Mouse (Mus musculus) lung, embryonic 14.5 days (tissue): ENCODE measurements around the gene Spats2. TPM values are rescaled to one million over a fixed set of nuclear protein-coding genes. Genes with fewer than 3 reads are reported as not detected.

Experiments used
- ATAC-seq: fragments of 200-750 bp; cut with Nextera tagmentation; 2 replicates; pipeline ENCODE4 v1.8.0; 2017; ENCODE audit warnings: mild to moderate bottlenecking, moderate TSS enrichment, moderate library complexity; ENCODE audit not compliant: insufficient read depth
- DNase-seq: peaks from one replicate; pipeline ENCODE4 v3.0.0-alpha.2; 2015
- H3K27ac ChIP-seq: fragments of 300-500 bp; sonication (generic); 2 replicates; pipeline ENCODE4 v1.5.1; 2014; ENCODE audit warnings: low read depth, mild to moderate bottlenecking, moderate library complexity
- H3K27me3 ChIP-seq: fragments of 300-500 bp; sonication (generic); 2 replicates; pipeline ENCODE4 v1.6.1; 2014; ENCODE audit warnings: low read length, control low read depth; ENCODE audit not compliant: insufficient read depth
- H3K36me3 ChIP-seq: fragments of 300-500 bp; sonication (generic); 2 replicates; pipeline ENCODE4 v1.6.1; 2014; ENCODE audit warnings: control low read depth; ENCODE audit not compliant: insufficient read depth
- H3K4me1 ChIP-seq: fragments of 300-500 bp; sonication (generic); 2 replicates; pipeline ENCODE4 v1.6.1; 2014; ENCODE audit warnings: antibody characterized with exemption, control low read depth; ENCODE audit not compliant: insufficient read depth
- H3K4me2 ChIP-seq: fragments of 300-500 bp; sonication (generic); 2 replicates; pipeline ENCODE4 v1.6.1; 2014; ENCODE audit warnings: mild to moderate bottlenecking
- H3K4me3 ChIP-seq: fragments of 300-500 bp; sonication (generic); 2 replicates; pipeline ENCODE4 v1.5.1; 2014; ENCODE audit warnings: low read depth, low read length
- H3K9ac ChIP-seq: fragments of 300-500 bp; sonication (generic); 2 replicates; pipeline ENCODE4 v1.6.1; 2014
- H3K9me3 ChIP-seq: fragments of 300-500 bp; sonication (generic); 2 replicates; pipeline ENCODE4 v1.6.1; 2016; ENCODE audit warnings: low read depth, low read length, control low read depth
- CTCF ChIP-seq: IDR thresholded peaks from 2 replicates; pipeline ENCODE4 v1.5.1; 2016; ENCODE audit warnings: antibody characterized with exemption, low read depth
- WGBS: fragments of 180-500 bp; shearing (Covaris S2); extraction: QIAGEN DNeasy Blood & Tissue Kit; methylation state at CpG from one replicate; pipeline ENCODE4 v1.1.7; 2014; 5-methylcytosine and 5-hydroxymethylcytosine counted together
- polyA plus RNA-seq: library from polyadenylated mRNA; unstranded; fragments of >200 nt; fragmentation: Nextera tagmentation; extraction: Ambion mirVana; gene quantifications from 2 replicates; pipeline ENCODE4 v1.2.1, GENCODE M21; 2014

Gene Spats2
- polyA plus RNA-seq, 1 experiment from 2014 or later = 39.7 TPM

DNA sequence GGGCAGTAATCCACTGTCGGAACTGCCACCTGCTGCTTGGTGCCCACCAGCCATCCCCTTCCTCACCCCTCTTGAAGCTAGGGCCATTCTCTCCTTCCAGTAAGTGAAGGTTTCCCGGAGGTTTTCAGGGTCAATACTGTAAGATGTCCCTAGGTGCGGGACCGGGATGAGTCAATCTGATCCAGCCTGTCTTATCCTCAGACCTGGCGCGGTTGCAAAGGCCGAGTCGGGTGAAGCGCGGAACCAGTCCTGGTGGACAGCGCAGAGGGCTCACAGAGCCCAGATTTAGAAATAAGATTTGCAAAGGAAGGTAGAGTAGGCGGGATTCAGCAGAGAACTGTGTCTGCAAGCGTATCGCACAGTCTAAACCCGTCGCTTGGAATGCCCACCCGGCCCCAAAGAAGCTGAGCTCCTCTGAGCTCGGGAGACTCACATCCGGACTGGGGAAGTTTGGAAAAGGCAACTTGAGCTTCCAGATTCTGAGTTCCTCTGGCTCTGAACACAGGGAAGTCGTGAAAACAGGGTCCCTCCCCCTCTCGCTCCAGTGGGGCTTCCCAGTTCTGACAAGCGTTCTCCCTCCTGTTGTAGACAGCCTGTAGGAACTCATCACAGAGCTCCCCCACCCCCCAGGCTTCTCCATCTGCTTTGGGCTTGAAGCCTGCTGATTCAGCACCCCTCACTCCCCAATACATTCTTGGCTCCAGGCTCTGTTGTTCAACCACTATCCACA, 99.5 kb downstream of the Spats2 start:
- no peaks in the 10 kb centered on the region for H3K36me3 ChIP-seq
- DNase-seq (peak; percentile 65), ATAC-seq (0 out of 2 replicates have a peak, but pooled peaks have one; percentile 22)
- peak overlapping the region; percentile 77 for H3K4me2 ChIP-seq
- no peak overlapping the region for H3K27ac ChIP-seq
- no peak overlapping the region for H3K9ac ChIP-seq
- H3K27me3 ChIP-seq = peaks cover 87% of the 10 kb centered on the region
- under 1% methylated on average over 22 of the region's 22 CpGs for WGBS
- H3K4me1 ChIP-seq = peaks cover 8% of the 10 kb centered on the region; the same call in 1 of the 2 replicates
- peak overlapping the region; percentile 43 for H3K4me3 ChIP-seq
- TF ChIP-seq CTCF = no peak
- H3K9me3 ChIP-seq = no peaks in the 10 kb centered on the region

DNA sequence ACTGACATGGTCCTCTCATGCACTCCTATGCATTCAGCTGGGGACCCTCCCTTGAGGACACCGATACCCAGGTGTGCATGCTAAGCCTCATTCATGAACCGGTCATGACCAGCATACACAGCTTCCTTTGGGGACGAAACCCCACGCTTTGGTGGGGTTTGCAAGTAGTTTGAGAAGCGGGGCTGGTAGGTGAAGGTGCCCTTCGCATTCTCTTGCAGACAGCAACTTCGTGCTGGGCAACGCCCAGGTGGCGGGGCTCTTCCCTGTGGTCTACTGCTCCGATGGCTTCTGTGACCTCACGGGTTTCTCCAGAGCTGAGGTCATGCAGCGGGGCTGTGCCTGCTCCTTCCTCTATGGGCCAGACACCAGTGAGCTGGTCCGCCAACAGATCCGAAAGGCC, 100.4 kb downstream of the Spats2 start:
- Histone ChIP-seq H3K9me3 (no peaks in the 10 kb centered on the region), H3K4me2 (no peak overlapping the region), H3K27ac (no peak overlapping the region), H3K4me3 (peak overlapping the region; percentile 43; the same call in 1 of the 2 replicates), H3K36me3 (no peaks in the 10 kb centered on the region), H3K27me3 (peaks cover 83% of the 10 kb centered on the region), H3K9ac (no peak overlapping the region), H3K4me1 (peaks cover 8% of the 10 kb centered on the region; the same call in 1 of the 2 replicates)
- no peak for TF ChIP-seq CTCF
- DNase-seq (no peak), ATAC-seq (no peak)
- 22% methylated on average over 14 of the region's 14 CpGs for WGBS

DNA sequence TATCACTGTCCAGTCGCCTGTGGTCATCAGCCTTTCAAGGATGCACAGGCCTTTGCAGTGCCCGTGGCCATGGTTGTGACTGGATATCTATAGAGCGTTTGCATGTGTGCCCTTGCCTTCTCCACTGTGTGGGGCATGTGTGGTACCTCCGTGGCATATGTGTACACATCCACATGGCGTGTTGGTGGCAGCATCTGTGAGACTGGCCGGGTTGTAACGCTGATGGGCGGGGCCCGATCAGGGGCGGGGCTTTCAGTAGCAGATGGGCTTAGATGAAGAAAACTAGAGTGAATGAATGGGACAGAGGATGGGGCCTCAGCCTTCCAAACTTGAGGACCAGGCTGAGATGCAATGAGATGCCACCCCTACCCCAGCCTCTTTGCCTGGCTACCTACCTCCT, 106.3 kb downstream of the Spats2 start:
- no peaks in the 10 kb centered on the region for H3K36me3 ChIP-seq
- TF ChIP-seq CTCF = no peak
- H3K4me2 ChIP-seq = no peak overlapping the region
- no peaks in the 10 kb centered on the region for H3K9me3 ChIP-seq
- ATAC-seq (no peak), DNase-seq (no peak)
- H3K27me3 ChIP-seq = peaks cover 33% of the 10 kb centered on the region
- no peak overlapping the region for H3K9ac ChIP-seq
- H3K4me3 ChIP-seq = no peak overlapping the region
- no peaks in the 10 kb centered on the region for H3K4me1 ChIP-seq
- WGBS = 59% methylated on average over 10 of the region's 10 CpGs
- H3K27ac ChIP-seq = no peak overlapping the region

DNA sequence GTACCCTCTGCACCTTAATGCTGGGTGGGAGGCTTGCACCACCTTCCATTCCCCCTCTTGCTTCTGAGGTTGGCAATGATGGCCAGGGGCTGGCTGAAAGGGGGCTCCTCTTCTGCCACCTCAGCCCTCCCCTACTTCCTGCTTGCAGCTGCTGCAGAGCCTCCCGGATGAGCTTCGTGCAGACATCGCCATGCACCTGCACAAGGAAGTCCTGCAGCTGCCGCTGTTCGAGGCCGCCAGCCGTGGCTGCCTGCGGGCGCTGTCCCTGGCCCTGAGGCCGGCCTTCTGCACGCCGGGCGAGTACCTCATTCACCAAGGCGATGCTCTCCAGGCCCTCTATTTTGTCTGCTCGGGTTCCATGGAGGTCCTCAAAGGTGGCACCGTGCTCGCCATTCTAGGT, 108.0 kb downstream of the Spats2 start:
- DNase-seq = no peak
- no peak overlapping the region for H3K9ac ChIP-seq
- no peaks in the 10 kb centered on the region for H3K4me1 ChIP-seq
- H3K36me3 ChIP-seq = no peaks in the 10 kb centered on the region
- H3K4me3 ChIP-seq = no peak overlapping the region
- H3K9me3 ChIP-seq = no peaks in the 10 kb centered on the region
- no peak for ATAC-seq
- 49% methylated on average over 17 of the region's 17 CpGs for WGBS
- TF ChIP-seq CTCF = no peak
- no peak overlapping the region for H3K4me2 ChIP-seq
- no peak overlapping the region for H3K27ac ChIP-seq
- H3K27me3 ChIP-seq = peaks cover 17% of the 10 kb centered on the region

DNA sequence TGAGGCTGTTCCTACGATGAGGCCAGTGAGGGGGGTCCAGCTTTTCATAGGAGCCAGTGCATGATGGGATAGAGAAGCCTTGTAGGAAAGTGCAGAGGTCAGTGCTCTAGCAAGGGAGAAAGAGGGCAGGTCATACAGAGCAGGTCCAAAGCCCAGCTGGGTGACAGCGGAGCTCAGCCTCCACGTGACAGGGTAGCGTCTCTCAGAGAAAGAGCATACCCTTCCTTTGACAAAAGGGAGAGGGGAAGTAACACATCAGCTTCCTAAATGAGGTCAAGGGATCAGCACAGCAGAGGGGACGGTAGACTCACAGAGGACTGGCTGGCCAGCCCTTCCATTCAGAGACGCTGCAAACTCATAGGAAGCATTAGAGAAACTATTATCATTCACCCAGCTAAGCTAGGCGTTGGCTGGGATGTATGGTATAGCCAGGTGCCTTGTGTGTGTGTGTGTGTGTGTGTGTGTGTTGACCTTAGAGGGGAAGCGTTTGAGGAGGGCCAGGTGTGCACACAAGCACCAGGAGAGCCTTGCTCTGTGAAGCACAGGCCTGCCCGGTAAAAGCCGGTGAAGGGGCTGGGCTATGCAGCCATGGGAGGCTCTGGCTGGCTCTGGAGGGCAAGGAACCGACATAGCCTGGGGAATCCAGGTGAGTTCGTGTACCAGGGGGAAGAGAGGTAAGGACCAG, 108.8 kb downstream of the Spats2 start:
- ATAC-seq (no peak), DNase-seq (no peak)
- no peaks in the 10 kb centered on the region for H3K9me3 ChIP-seq
- H3K27ac ChIP-seq = no peak overlapping the region
- H3K4me1 ChIP-seq = no peaks in the 10 kb centered on the region
- no peak overlapping the region for H3K4me2 ChIP-seq
- no peak overlapping the region for H3K4me3 ChIP-seq
- peaks cover 17% of the 10 kb centered on the region for H3K27me3 ChIP-seq
- TF ChIP-seq CTCF = no peak
- WGBS = 34% methylated on average over 12 of the region's 12 CpGs
- no peak overlapping the region for H3K9ac ChIP-seq
- no peaks in the 10 kb centered on the region for H3K36me3 ChIP-seq

DNA sequence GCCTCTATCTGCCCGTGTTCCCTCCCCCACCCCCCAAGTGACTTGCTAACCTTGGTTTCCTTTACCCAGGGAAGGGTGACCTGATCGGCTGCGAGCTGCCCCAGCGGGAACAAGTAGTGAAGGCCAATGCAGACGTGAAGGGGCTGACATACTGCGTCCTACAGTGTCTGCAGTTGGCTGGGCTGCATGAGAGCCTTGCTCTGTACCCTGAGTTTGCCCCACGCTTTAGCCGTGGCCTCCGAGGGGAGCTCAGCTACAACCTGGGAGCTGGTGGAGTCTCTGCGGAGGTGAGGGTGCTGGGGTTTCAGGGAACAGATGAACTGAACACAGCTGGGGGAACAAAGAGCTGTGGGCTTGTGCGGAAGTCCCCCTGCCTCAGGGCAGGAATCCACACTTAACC, 112.3 kb downstream of the Spats2 start:
- no peak for DNase-seq
- no peak overlapping the region for H3K9ac ChIP-seq
- no peak overlapping the region for H3K27ac ChIP-seq
- ATAC-seq = no peak
- H3K36me3 ChIP-seq = peaks cover 17% of the 10 kb centered on the region; the same call in 1 of the 2 replicates
- H3K4me2 ChIP-seq = no peak overlapping the region
- WGBS = 57% methylated on average over 11 of the region's 11 CpGs
- TF ChIP-seq CTCF = no peak
- no peaks in the 10 kb centered on the region for H3K27me3 ChIP-seq
- H3K4me3 ChIP-seq = no peak overlapping the region
- H3K4me1 ChIP-seq = no peaks in the 10 kb centered on the region
- no peaks in the 10 kb centered on the region for H3K9me3 ChIP-seq

DNA sequence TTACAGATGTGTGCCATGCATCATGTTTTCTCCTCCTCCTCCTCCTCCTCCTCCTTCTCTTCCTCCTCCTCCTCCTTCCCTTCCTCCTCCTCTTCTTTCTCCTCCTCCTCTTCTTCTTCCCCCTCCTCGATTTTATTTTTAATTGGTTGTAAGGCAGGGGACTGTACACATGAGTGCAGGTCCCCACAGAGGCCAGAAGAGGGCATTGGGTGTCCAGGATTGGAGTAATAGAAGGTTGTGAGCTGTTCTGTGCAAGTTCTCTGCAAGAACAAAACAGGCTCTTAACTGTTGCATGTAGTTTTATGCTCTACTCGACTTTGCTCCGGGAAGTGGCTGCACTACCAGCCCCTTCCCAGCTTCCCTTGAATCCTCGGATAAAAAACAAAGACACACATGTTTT, 114.4 kb downstream of the Spats2 start:
- TF ChIP-seq CTCF = peak; percentile 47
- H3K36me3 ChIP-seq = peaks cover 38% of the 10 kb centered on the region
- H3K4me3 ChIP-seq = no peak overlapping the region
- H3K9ac ChIP-seq = no peak overlapping the region
- no peaks in the 10 kb centered on the region for H3K27me3 ChIP-seq
- no peaks in the 10 kb centered on the region for H3K9me3 ChIP-seq
- 73% methylated on average over 4 of the region's 4 CpGs for WGBS
- no peak overlapping the region for H3K27ac ChIP-seq
- H3K4me2 ChIP-seq = no peak overlapping the region
- DNase-seq = peak; percentile 32
- H3K4me1 ChIP-seq = no peaks in the 10 kb centered on the region
- ATAC-seq = no peak
